Mouse (Mus musculus) embryonic facial prominence, embryonic 11.5 days (tissue): ENCODE results near the gene Lcp1. TPM values are rescaled to one million over a fixed set of nuclear protein-coding genes. Genes with fewer than 3 reads are reported as not detected.

ENCODE experiments used
- ATAC-seq: fragments of 200-750 bp; cut with Nextera tagmentation; replicated peaks from 2 replicates; pipeline ENCODE4 v1.8.0; 2017; ENCODE audit warnings: low read depth; ENCODE audit not compliant: insufficient number of reproducible peaks, low FRiP score, low TSS enrichment
- DNase-seq: peaks from one replicate; pipeline ENCODE4 v3.0.0-alpha.2; 2015; ENCODE audit warnings: low spot score
- H3K27ac ChIP-seq: fragments of 300-500 bp; sonication (generic); replicated peaks from 2 replicates; pipeline ENCODE4 v1.5.1; 2014; ENCODE audit warnings: mild to moderate bottlenecking, low read depth, low read length, control low read depth
- H3K27me3 ChIP-seq: fragments of 300-500 bp; sonication (generic); 2 replicates; pipeline ENCODE4 v1.6.1; 2014; ENCODE audit warnings: mild to moderate bottlenecking, low read length, moderate library complexity, mixed read lengths; ENCODE audit not compliant: control insufficient read depth, insufficient read depth
- H3K36me3 ChIP-seq: fragments of 300-500 bp; sonication (generic); replicated peaks from 2 replicates; pipeline ENCODE4 v1.6.1; 2014; ENCODE audit warnings: low read depth, mild to moderate bottlenecking, low read length, moderate library complexity, mixed read lengths; ENCODE audit not compliant: control insufficient read depth, insufficient read depth
- H3K4me1 ChIP-seq: fragments of 300-500 bp; sonication (generic); 2 replicates; pipeline ENCODE4 v1.6.1; 2014; ENCODE audit warnings: low read length, mixed read lengths; ENCODE audit not compliant: control insufficient read depth, insufficient read depth
- H3K4me2 ChIP-seq: fragments of 300-500 bp; sonication (generic); 2 replicates; pipeline ENCODE4 v1.6.1; 2014; ENCODE audit warnings: low read depth, mild to moderate bottlenecking, control low read depth, low read length, moderate library complexity
- H3K4me3 ChIP-seq: fragments of 300-500 bp; sonication (generic); 2 replicates; pipeline ENCODE4 v1.5.1; 2014; ENCODE audit warnings: low read depth, low read length, control low read depth
- H3K9ac ChIP-seq: fragments of 300-500 bp; sonication (generic); replicated peaks from 2 replicates; pipeline ENCODE4 v1.6.1; 2014; ENCODE audit warnings: mild to moderate bottlenecking, control low read depth, low read length
- H3K9me3 ChIP-seq: fragments of 300-500 bp; sonication (generic); replicated peaks from 2 replicates; pipeline ENCODE4 v1.6.1; 2016; ENCODE audit warnings: mild to moderate bottlenecking, low read length, inconsistent platforms, mixed read lengths; ENCODE audit not compliant: control insufficient read depth
- WGBS: fragments of 180-500 bp; shearing (Covaris S2); extraction: QIAGEN DNeasy Blood & Tissue Kit; methylation state at CpG from one replicate; pipeline ENCODE4 v1.1.7; 2014; 5-methylcytosine and 5-hydroxymethylcytosine counted together
- polyA plus RNA-seq: library from polyadenylated mRNA; unstranded; fragments of >200 nt; fragmentation: Nextera tagmentation; extraction: Ambion mirVana; gene quantifications from 2 replicates; pipeline ENCODE4 v1.2.1, GENCODE M21; 2014

Lcp1 gene
- polyA plus RNA-seq, 1 experiment from 2014 or later, result 27.5 TPM

DNA sequence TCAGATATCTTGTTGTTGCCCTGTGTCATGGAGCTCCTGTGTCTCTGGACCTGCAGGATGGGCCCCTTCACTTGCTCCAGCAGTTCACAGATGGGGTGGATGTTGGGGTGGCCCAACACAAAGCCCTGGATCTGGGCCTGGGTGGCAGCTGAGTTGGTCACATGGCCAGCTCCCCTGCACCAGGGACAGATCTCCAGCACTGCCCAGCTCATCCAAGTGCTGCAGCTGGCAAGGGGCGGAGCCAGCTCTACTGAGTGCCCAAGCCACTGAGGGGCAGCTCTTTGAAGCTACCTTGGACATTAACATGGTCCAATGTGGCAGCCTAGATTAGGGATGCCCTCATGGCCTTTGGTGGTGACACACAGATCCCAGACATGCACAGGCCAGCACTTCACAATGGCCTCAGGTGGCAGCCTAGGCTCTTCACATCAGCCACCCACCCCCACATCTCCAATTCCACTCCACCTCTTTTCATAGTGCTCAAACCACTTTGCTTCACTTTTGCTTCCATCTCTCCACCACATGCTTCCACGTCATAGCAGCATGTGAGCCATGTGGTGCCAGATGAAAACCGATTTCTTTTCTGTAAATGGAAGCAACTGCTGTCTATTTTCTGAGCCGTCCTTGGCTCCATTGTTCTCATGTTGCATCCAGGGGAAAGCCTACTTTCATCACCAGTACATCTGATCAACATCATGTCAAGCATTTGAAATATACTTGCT, 53.3 kb downstream of the Lcp1 start:
- H3K27ac ChIP-seq, result no peak overlapping the region
- no peak overlapping the region for H3K9ac ChIP-seq
- H3K36me3 ChIP-seq, result no peaks in the 10 kb centered on the region
- DNase-seq, result no peak
- no peak overlapping the region for H3K4me2 ChIP-seq
- H3K4me3 ChIP-seq, result no peak overlapping the region
- ATAC-seq, result no peak
- no peaks in the 10 kb centered on the region for H3K4me1 ChIP-seq
- whole genome bisulfite sequencing, result 87% methylated on average over 4 of the region's 4 CpGs
- no peaks in the 10 kb centered on the region for H3K9me3 ChIP-seq
- no peaks in the 10 kb centered on the region for H3K27me3 ChIP-seq

DNA sequence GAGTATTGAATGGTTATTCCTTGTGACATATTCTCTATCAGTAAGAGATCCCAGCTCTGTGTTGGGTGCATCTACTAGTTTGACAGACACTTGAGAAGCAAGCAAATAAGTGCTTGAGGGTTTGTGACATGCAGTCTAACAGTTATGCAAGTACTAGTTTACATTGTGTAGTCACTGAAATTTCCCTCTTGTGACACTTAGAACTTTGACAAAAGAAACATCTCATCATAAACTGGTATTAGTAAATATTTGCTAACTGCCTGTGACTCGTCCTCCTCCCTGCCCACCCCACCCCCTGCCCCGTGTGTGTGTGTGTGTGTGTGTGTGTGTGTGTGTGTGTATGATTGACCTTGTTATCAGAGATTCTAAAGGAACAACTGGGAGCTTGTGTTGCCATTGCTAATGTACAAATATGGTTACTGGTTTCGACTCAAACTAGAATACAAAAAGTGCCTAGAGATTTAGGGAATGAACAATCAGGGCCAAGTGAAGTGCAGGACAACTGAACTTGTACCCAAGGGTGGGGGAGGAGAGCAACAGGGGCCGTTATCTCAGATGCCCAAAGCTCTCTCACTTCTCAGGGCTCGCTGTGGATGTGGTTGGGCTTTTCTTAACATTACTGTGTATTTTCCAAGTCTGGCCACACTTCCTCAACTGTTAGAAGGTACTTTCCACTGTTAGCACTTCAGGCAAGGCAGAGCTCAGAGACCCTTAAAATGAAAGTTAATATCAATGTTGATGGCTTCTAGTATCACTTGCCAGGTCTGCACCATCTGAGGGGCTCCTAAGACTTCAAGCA, 55.1 kb downstream of the Lcp1 start:
- H3K4me2 ChIP-seq, result no peak overlapping the region
- WGBS, result 77% methylated on average over 5 of the region's 5 CpGs

DNA sequence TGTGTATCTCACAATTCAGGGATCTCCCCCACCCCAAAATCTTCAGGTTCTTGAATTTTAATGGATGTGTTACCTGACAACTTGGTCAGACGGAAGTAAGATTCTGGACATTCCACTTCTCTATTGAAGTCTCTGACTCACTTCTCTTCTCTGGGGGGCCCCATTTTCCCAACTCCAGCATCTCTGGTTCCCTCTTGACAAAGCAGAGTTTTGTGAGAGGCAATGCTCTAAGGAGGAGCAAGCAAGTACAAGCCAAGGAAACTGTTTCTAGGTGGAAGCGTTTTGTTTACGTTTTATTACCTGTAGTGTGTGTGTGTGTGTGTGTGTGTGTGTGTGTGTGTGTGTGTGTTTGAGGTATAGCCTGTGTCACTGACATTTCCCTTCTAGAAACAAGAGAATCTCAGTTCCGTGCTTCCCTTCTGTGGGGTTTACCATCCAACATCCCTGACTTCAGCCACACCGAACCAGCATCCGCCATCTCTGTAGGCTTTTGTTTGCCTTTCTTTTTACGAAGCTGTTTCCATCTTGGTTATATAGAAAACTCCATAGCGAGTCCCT, 56.0 kb downstream of the Lcp1 start:
- Histone ChIP-seq H3K9me3 (no peaks in the 10 kb centered on the region), H3K27me3 (no peaks in the 10 kb centered on the region), H3K27ac (no peak overlapping the region), H3K36me3 (no peaks in the 10 kb centered on the region), H3K4me1 (no peaks in the 10 kb centered on the region), H3K9ac (no peak overlapping the region), H3K4me3 (no peak overlapping the region), H3K4me2 (no peak overlapping the region)
- no peak for ATAC-seq
- DNase-seq, result no peak
- 81% methylated on average over 8 of the region's 8 CpGs for WGBS

More for the DNA sequence above, 55.1 kb downstream of the Lcp1 start:
- Histone ChIP-seq H3K27me3 (no peaks in the 10 kb centered on the region), H3K9ac (no peak overlapping the region), H3K4me3 (no peak overlapping the region), H3K9me3 (no peaks in the 10 kb centered on the region), H3K36me3 (no peaks in the 10 kb centered on the region), H3K4me1 (no peaks in the 10 kb centered on the region), H3K27ac (no peak overlapping the region)
- DNase-seq (no peak), ATAC-seq (no peak)

DNA sequence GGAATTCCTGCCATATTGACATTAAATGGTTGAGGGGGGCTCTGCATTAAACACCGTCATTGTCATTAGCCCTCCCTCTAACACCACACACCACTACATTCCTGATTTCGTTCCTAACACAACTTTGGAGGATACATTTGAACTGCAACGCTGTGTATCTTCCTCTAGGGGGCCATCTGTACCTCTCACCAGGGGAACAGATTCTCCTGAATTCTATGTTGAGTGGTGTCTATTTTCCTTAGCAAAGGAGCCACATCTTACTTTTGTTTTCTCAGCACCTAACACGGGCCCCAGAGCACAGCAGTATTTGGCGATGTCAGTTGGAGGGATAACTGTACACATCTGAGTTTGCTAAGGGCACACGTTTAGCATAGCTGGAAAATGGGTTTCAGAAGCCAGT, 57.6 kb downstream of the Lcp1 start:
- Histone ChIP-seq H3K4me1 (no peaks in the 10 kb centered on the region), H3K9me3 (no peaks in the 10 kb centered on the region), H3K27me3 (no peaks in the 10 kb centered on the region), H3K4me2 (no peak overlapping the region), H3K4me3 (no peak overlapping the region), H3K36me3 (no peaks in the 10 kb centered on the region), H3K9ac (no peak overlapping the region), H3K27ac (no peak overlapping the region)
- ATAC-seq, result no peak
- no peak for DNase-seq
- 73% methylated on average over 6 of the region's 6 CpGs for WGBS

DNA sequence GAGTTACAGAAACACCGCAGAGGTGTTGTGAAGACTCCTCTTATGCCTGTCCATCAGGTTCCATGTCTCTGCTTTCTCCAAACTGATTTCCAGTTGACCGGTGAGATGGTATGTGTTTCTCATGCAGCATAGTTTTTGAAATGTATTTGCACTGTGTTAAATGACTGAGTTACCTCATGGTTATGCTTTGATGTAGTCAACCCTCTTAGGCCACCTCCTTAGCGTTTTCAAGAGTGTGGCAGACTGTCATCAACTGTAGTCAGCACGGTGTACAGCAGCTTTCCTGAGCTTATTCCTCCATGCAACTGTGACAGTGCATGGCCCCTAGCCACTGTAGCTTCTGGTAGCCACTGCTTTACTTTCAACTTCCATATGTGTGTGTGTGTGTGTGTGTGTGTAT, 58.1 kb downstream of the Lcp1 start:
- Histone ChIP-seq H3K4me3 (no peak overlapping the region), H3K36me3 (no peaks in the 10 kb centered on the region), H3K9ac (no peak overlapping the region), H3K27ac (no peak overlapping the region), H3K27me3 (no peaks in the 10 kb centered on the region), H3K4me1 (no peaks in the 10 kb centered on the region), H3K4me2 (no peak overlapping the region), H3K9me3 (no peaks in the 10 kb centered on the region)
- ATAC-seq (no peak), DNase-seq (no peak)
- WGBS, result 83% methylated on average over 4 of the region's 4 CpGs

DNA sequence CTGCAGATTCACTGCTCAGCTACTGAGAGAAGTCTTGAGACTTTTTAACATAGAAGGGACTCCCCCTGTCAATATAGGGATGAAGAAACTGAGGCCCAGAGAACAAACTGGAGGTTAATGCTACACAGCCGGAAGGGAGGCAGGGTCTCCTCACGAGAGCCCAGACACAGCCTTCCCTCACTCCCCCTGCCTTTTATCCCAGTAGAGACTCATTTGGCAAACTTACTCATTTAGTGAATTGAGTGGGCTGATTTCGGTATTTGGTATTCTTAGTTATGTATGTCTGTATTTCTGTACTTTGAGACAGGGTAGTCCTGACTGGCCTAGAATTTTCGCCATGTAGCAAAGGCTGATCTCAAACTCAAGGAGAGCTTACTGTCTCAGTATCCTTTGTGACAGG, 59.8 kb downstream of the Lcp1 start:
- DNase-seq, result no peak
- H3K27ac ChIP-seq, result no peak overlapping the region
- H3K4me2 ChIP-seq, result no peak overlapping the region
- no peaks in the 10 kb centered on the region for H3K4me1 ChIP-seq
- H3K27me3 ChIP-seq, result no peaks in the 10 kb centered on the region
- H3K4me3 ChIP-seq, result no peak overlapping the region
- 89% methylated on average over 4 of the region's 4 CpGs for WGBS
- no peak for ATAC-seq
- no peaks in the 10 kb centered on the region for H3K36me3 ChIP-seq
- no peak overlapping the region for H3K9ac ChIP-seq
- H3K9me3 ChIP-seq, result no peaks in the 10 kb centered on the region

DNA sequence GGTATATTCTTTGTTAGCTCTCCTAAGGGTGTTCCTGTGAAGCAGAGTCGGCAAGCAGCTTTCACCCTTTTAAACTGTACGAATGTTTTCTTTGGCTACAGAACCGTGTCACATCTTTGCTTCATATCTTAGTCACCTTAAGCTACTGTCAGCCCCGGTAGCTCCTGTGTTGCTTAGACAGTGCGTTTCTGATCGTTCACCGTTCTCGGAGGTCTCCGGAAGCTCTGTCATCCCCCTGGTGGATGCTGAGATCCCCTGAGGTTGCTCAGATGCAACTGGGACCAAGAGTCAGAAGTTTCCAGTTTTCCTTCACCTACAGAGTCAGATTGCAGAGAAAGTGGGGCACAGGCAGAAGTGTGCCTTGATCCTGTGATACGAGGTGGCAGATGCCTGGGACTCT, 61.5 kb downstream of the Lcp1 start:
- Histone ChIP-seq H3K27ac (no peak overlapping the region), H3K4me3 (no peak overlapping the region), H3K36me3 (no peaks in the 10 kb centered on the region), H3K4me1 (no peaks in the 10 kb centered on the region), H3K9me3 (no peaks in the 10 kb centered on the region), H3K9ac (no peak overlapping the region), H3K27me3 (no peaks in the 10 kb centered on the region), H3K4me2 (no peak overlapping the region)
- 91% methylated on average over 10 of the region's 10 CpGs for WGBS
- no peak for ATAC-seq
- no peak for DNase-seq

DNA sequence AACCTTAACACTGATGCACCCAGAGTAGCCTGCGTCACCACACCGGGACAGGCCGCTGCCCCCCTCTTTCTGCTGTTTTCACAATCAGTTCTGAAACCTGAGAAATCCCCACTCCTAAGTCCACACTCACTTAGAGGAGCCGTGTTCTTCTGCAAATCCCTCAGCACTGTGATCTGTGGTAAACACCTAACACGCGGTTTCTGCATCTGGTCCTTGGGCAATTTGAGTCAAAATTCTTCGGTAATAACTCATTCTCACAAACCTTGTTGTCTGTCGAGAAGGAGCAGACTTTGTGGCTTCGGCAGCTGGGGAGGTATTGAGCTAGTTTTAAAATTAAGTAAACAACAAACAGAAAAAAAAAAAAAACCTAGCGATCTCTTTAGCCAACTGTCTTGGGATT, 62.0 kb downstream of the Lcp1 start:
- Histone ChIP-seq H3K4me1 (no peaks in the 10 kb centered on the region), H3K4me3 (no peak overlapping the region), H3K27ac (no peak overlapping the region), H3K9me3 (no peaks in the 10 kb centered on the region), H3K9ac (no peak overlapping the region), H3K4me2 (no peak overlapping the region), H3K36me3 (no peaks in the 10 kb centered on the region), H3K27me3 (no peaks in the 10 kb centered on the region)
- DNase-seq, result no peak
- 79% methylated on average over 10 of the region's 10 CpGs for WGBS
- ATAC-seq, result no peak
